Mouse (Mus musculus) MEL (cell line): Measurements from ENCODE around the gene Gckr. TPM values are rescaled to one million over a fixed set of nuclear protein-coding genes. Genes with fewer than 3 reads are reported as not detected.

Source experiments
- DNase-seq: peaks from one replicate; pipeline ENCODE4 v3.0.0; 2011; ENCODE audit warnings: low read depth, low spot score
- H3K27ac ChIP-seq: 2 replicates; pipeline ENCODE4 v1.5.1; 2012; ENCODE audit warnings: low read depth, mild to moderate bottlenecking, control low read depth, low read length, moderate library complexity; ENCODE audit not compliant: control insufficient read depth
- H3K27me3 ChIP-seq, 2 experiments: fragments of 150-350 bp in 1 of 2; sonication (generic) in 1 of 2; 2 replicates each; pipeline ENCODE4 v1.6.1; 2012; ENCODE audit warnings: low read length in 2 of 2, mild to moderate bottlenecking in 2 of 2, improper control_type of control experiment in 1 of 2, moderate library complexity in 1 of 2; ENCODE audit not compliant: insufficient read depth in 2 of 2, control insufficient read depth in 1 of 2
- H3K36me3 ChIP-seq, 2 experiments: 2 replicates each; pipeline ENCODE4 v1.6.1; 2012 to 2014; ENCODE audit warnings: low read length in 2 of 2, improper control_type of control experiment in 1 of 2, inconsistent platforms in 1 of 2, mild to moderate bottlenecking in 1 of 2; ENCODE audit not compliant: insufficient read depth in 2 of 2, control insufficient read depth in 1 of 2
- H3K4me1 ChIP-seq, 2 experiments: fragments of 150-350 bp in 1 of 2; sonication (generic) in 1 of 2; 2 replicates each; pipeline ENCODE4 v1.6.1; 2012; ENCODE audit warnings: low read length in 2 of 2, improper control_type of control experiment in 1 of 2, mild to moderate bottlenecking in 1 of 2; ENCODE audit not compliant: insufficient read depth in 2 of 2, control insufficient read depth in 1 of 2
- H3K4me3 ChIP-seq, 2 experiments: fragments of 150-350 bp in 1 of 2; sonication (generic) in 1 of 2; 2 replicates each; pipeline ENCODE4 v1.5.1; 2012; ENCODE audit warnings: low read depth in 2 of 2, low read length in 2 of 2, mild to moderate bottlenecking in 2 of 2, moderate library complexity in 2 of 2, control low read depth in 1 of 2, improper control_type of control experiment in 1 of 2; ENCODE audit not compliant: control insufficient read depth in 1 of 2, insufficient read depth in 1 of 2
- H3K79me2 ChIP-seq: 2 replicates; pipeline ENCODE4 v1.6.1; 2012; ENCODE audit warnings: mild to moderate bottlenecking, low read length, moderate library complexity; ENCODE audit not compliant: control insufficient read depth, poor library complexity, insufficient read depth
- H3K9ac ChIP-seq: 2 replicates; pipeline ENCODE4 v1.6.1; 2012; ENCODE audit warnings: low read depth, mild to moderate bottlenecking, control low read depth, low read length, moderate library complexity; ENCODE audit not compliant: control insufficient read depth, poor library complexity, severe bottlenecking
- H3K9me3 ChIP-seq: fragments of 150-350 bp; sonication (generic); replicated peaks from 2 replicates; pipeline ENCODE4 v1.6.1; 2012; ENCODE audit warnings: mild to moderate bottlenecking, low read length, improper control_type of control experiment, moderate library complexity; ENCODE audit not compliant: insufficient read depth
- BHLHE40 ChIP-seq: IDR thresholded peaks from 2 replicates; pipeline ENCODE4 v1.6.1; 2012; ENCODE audit warnings: low read depth, mild to moderate bottlenecking, inconsistent platforms, low read length, improper control_type of control experiment, borderline replicate concordance
- CHD2 ChIP-seq: IDR thresholded peaks from 2 replicates; pipeline ENCODE4 v1.6.1; 2011; ENCODE audit warnings: low read length, improper control_type of control experiment
- CTCF ChIP-seq, 3 experiments: IDR thresholded peaks in 2 of 3; conservative IDR thresholded peaks in 1 of 3; 2 replicates each; pipeline ENCODE4 v1.5.1; 2011 to 2012; ENCODE audit warnings: low read length in 3 of 3, low read depth in 2 of 3, mild to moderate bottlenecking in 2 of 3, improper control_type of control experiment in 1 of 3, inconsistent platforms in 1 of 3, mixed read lengths in 1 of 3, moderate library complexity in 1 of 3; ENCODE audit not compliant: control insufficient read depth in 1 of 3, insufficient read depth in 1 of 3, poor library complexity in 1 of 3, severe bottlenecking in 1 of 3
- E2F4 ChIP-seq: IDR thresholded peaks from 2 replicates; pipeline ENCODE4 v1.6.1; 2011; ENCODE audit warnings: low read depth, low read length, improper control_type of control experiment, borderline replicate concordance
- ELF1 ChIP-seq: IDR thresholded peaks from 2 replicates; pipeline ENCODE4 v1.6.1; 2014; ENCODE audit warnings: low read depth, mild to moderate bottlenecking, inconsistent platforms, low read length, improper control_type of control experiment, moderate library complexity
- EP300 ChIP-seq, 2 experiments: IDR thresholded peaks; 2 replicates each; pipeline ENCODE4 v1.6.1; 2011; ENCODE audit warnings: improper control_type of control experiment in 2 of 2, low read length in 2 of 2, low read depth in 1 of 2, mild to moderate bottlenecking in 1 of 2
- ETS1 ChIP-seq: IDR thresholded peaks from 2 replicates; pipeline ENCODE4 v1.6.1; 2012; ENCODE audit warnings: low read depth, mild to moderate bottlenecking, inconsistent platforms, low read length, improper control_type of control experiment, moderate library complexity
- GABPA ChIP-seq: IDR thresholded peaks from 2 replicates; pipeline ENCODE4 v1.6.1; 2012; ENCODE audit warnings: low read depth, mild to moderate bottlenecking, inconsistent platforms, low read length, improper control_type of control experiment, moderate library complexity
- GATA1 ChIP-seq: IDR thresholded peaks from 2 replicates; pipeline ENCODE4 v1.6.1; 2011; ENCODE audit warnings: low read depth, low read length, improper control_type of control experiment
- HCFC1 ChIP-seq: IDR thresholded peaks from 2 replicates; pipeline ENCODE4 v1.6.1; 2012; ENCODE audit warnings: low read depth, mild to moderate bottlenecking, inconsistent platforms, low read length, improper control_type of control experiment, moderate library complexity
- KAT2A ChIP-seq: conservative IDR thresholded peaks from 2 replicates; pipeline ENCODE4 v1.6.1; 2012; ENCODE audit warnings: low read depth, low read length, improper control_type of control experiment, inconsistent platforms
- MAX ChIP-seq: IDR thresholded peaks from 2 replicates; pipeline ENCODE4 v1.6.1; 2011; ENCODE audit warnings: low read length, improper control_type of control experiment
- MAZ ChIP-seq: IDR thresholded peaks from 2 replicates; pipeline ENCODE4 v1.6.1; 2012; ENCODE audit warnings: low read depth, mild to moderate bottlenecking, inconsistent platforms, low read length, improper control_type of control experiment
- MEF2A ChIP-seq: IDR thresholded peaks from 2 replicates; pipeline ENCODE4 v1.6.1; 2014; ENCODE audit warnings: low read depth, mild to moderate bottlenecking, inconsistent platforms, low read length, improper control_type of control experiment; ENCODE audit not compliant: poor library complexity, insufficient replicate concordance, severe bottlenecking; ENCODE audit errors: extremely low read depth
- MYB ChIP-seq: IDR thresholded peaks from 2 replicates; pipeline ENCODE4 v1.6.1; 2011; ENCODE audit warnings: mild to moderate bottlenecking, low read depth, low read length, improper control_type of control experiment
- MYC ChIP-seq: IDR thresholded peaks from 2 replicates; pipeline ENCODE4 v1.6.1; 2011; ENCODE audit warnings: low read depth, mild to moderate bottlenecking, low read length, improper control_type of control experiment, moderate library complexity
- NELFE ChIP-seq: IDR thresholded peaks from 2 replicates; pipeline ENCODE4 v1.6.1; 2011; ENCODE audit warnings: low read depth, low read length, improper control_type of control experiment
- POLR2A ChIP-seq, 2 experiments: IDR thresholded peaks; 2 replicates each; pipeline ENCODE4 v1.6.1; 2011 to 2012; ENCODE audit warnings: low read length in 2 of 2, mild to moderate bottlenecking in 2 of 2, control low read depth in 1 of 2, improper control_type of control experiment in 1 of 2, low read depth in 1 of 2, moderate library complexity in 1 of 2; ENCODE audit not compliant: control insufficient read depth in 1 of 2, insufficient read depth in 1 of 2, poor library complexity in 1 of 2
- POLR2AphosphoS5 ChIP-seq: IDR thresholded peaks from 2 replicates; pipeline ENCODE4 v1.6.1; 2012; ENCODE audit warnings: low read depth, borderline replicate concordance, mild to moderate bottlenecking, inconsistent platforms, low read length, moderate library complexity, mixed read lengths
- RAD21 ChIP-seq: IDR thresholded peaks from 2 replicates; pipeline ENCODE4 v1.6.1; 2011; ENCODE audit warnings: mild to moderate bottlenecking, low read depth, low read length, improper control_type of control experiment
- SIN3A ChIP-seq: IDR thresholded peaks from 2 replicates; pipeline ENCODE4 v1.6.1; 2012; ENCODE audit warnings: low read length, improper control_type of control experiment, inconsistent platforms
- TAL1 ChIP-seq: IDR thresholded peaks from 2 replicates; pipeline ENCODE4 v1.6.1; 2012; ENCODE audit warnings: mild to moderate bottlenecking, inconsistent platforms, low read length, moderate library complexity, mixed read lengths
- TCF12 ChIP-seq: IDR thresholded peaks from 2 replicates; pipeline ENCODE4 v1.6.1; 2014; ENCODE audit warnings: low read depth, mild to moderate bottlenecking, inconsistent platforms, low read length, improper control_type of control experiment, moderate library complexity
- UBTF ChIP-seq: IDR thresholded peaks from 2 replicates; pipeline ENCODE4 v1.6.1; 2012; ENCODE audit warnings: low read depth, mild to moderate bottlenecking, inconsistent platforms, low read length, improper control_type of control experiment, moderate library complexity, borderline replicate concordance; ENCODE audit not compliant: insufficient read depth
- USF1 ChIP-seq: IDR thresholded peaks from 2 replicates; pipeline ENCODE4 v1.6.1; 2014; ENCODE audit warnings: low read depth, mild to moderate bottlenecking, inconsistent platforms, low read length, improper control_type of control experiment, moderate library complexity
- USF2 ChIP-seq, 2 experiments: IDR thresholded peaks; 2 replicates each; pipeline ENCODE4 v1.6.1; 2011 to 2012; ENCODE audit warnings: improper control_type of control experiment in 2 of 2, low read length in 2 of 2, borderline replicate concordance in 1 of 2, inconsistent platforms in 1 of 2, low read depth in 1 of 2, mild to moderate bottlenecking in 1 of 2; ENCODE audit not compliant: insufficient read depth in 1 of 2
- ZC3H11A ChIP-seq: IDR thresholded peaks from 2 replicates; pipeline ENCODE4 v1.6.1; 2012; ENCODE audit warnings: low read depth, mild to moderate bottlenecking, inconsistent platforms, low read length, improper control_type of control experiment
- ZKSCAN1 ChIP-seq: IDR thresholded peaks from 2 replicates; pipeline ENCODE4 v1.6.1; 2012; ENCODE audit warnings: low read depth, mild to moderate bottlenecking, inconsistent platforms, low read length, improper control_type of control experiment, moderate library complexity
- polyA plus RNA-seq, 2 experiments: library from polyadenylated mRNA; stranded (reverse) in 1 of 2; unstranded in 1 of 2; fragments of >175 nt in 1 of 2; fragments of >200 nt in 1 of 2; gene quantifications; 2 replicates each; pipeline versions ENCODE4 v1.2.1 to v1.2.4; 2012; ENCODE audit warnings: low replicate concordance in 2 of 2, low read depth in 1 of 2; ENCODE audit not compliant: insufficient read length in 2 of 2, insufficient read depth in 1 of 2, missing spikeins in 1 of 2
- total RNA-seq: library from RNA; depleted of rRNA; stranded (reverse); fragments of 300-350 nt; gene quantifications from 2 replicates; pipeline ENCODE4 v1.2.3, GENCODE M21; 2012

The Gckr gene
- total and polyA plus RNA-seq, 3 experiments, result 0.04 to 0.19 TPM; not detected in 1

DNA sequence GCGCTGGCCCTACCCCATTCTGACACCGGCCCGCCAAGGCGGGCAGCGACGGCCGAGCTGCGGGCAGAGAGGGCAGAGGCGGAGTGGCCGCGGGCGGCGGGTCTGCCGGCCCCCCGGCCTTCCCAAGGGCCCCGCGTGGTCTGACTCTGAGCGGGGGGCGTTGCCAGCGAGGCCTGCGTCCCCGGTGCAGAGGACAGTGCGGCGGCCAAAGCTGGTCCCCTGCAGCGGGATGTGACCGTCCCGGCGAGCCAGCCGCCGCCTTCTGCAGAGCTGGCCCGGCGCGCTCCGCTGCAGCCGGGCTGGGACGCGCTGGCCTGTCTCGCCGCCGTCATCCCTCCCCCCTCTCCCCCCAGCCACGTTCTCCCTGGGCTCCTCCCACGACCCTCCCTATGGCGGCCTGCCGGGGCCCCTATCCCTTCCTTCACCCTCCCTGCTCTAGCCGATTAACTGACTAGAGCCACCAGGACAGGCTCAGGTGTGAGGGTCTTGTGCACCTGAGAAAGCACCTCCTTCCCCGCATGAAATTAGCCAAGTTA, 1.6 kb upstream of the Gckr start, which contains the start of gene Fndc4:
Gene Fndc4 (minus strand): TSS at position 475 of the 536 bp plus-strand sequence.
- no peak within 1 kb of the TSS for H3K9ac ChIP-seq
- peaks cover 5 to 14% of the 10 kb centered on the region in 2 experiments for H3K4me1 ChIP-seq
- H3K27me3 ChIP-seq, result peaks cover 2 to 6% of the 10 kb centered on the region in 2 experiments
- H3K27ac ChIP-seq, result no peak within 1 kb of the TSS
- H3K9me3 ChIP-seq, result no peaks in the 10 kb centered on the region
- peaks cover 0 to 13% of the 10 kb centered on the region in 2 experiments; a peak in 2 of 4 replicates for H3K36me3 ChIP-seq
- no peaks in the 10 kb centered on the region for H3K79me2 ChIP-seq
- no peak for DNase-seq
- TF ChIP-seq MEF2A (no peak), UBTF (no peak), GATA1 (no peak), KAT2A (no peak), SIN3A (no peak), RAD21 (no peak)
- H3K4me3 ChIP-seq, result no peak within 1 kb of the TSS

DNA sequence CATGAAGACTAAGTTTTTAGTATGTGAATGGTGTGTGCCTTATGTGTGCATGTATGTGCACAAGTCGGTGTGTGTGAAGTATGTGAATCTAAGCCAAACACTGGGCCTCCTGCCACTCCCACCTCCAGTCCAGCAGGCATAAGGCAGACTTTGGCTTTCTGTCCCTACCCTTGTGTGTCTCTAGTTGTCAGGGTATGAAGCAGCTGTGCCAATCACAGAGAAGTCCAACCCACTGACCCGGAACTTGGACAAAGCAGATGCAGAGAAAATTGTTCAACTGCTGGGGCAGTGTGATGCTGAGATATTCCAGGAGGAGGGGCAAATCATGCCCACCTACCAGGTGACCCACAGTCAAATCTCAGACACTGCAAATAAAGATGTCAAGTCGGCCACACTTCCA, 738 bp downstream of the Gckr start:
- Histone ChIP-seq H3K4me3 (no peak overlapping the region), H3K36me3 (no peaks in the 10 kb centered on the region; a peak in 1 of 4 replicates), H3K27me3 (peaks cover 6% of the 10 kb centered on the region in 2 experiments)

GRCm38 (mm10) chr5:31298486-31298885, 1.2 kb downstream of the Gckr start:
- Histone ChIP-seq H3K9ac (no peak overlapping the region), H3K9me3 (no peaks in the 10 kb centered on the region), H3K27me3 (peaks cover 6% of the 10 kb centered on the region in 2 experiments), H3K27ac (no peak overlapping the region), H3K79me2 (no peaks in the 10 kb centered on the region), H3K36me3 (no peaks in the 10 kb centered on the region), H3K4me1 (no peaks in the 10 kb centered on the region), H3K4me3 (no peak overlapping the region)
- DNase-seq, result no peak
- TF ChIP-seq NELFE (no peak), USF1 (no peak), GABPA (no peak), RAD21 (no peak), TAL1 (no peak), ZC3H11A (no peak), CTCF (IDR thresholded peaks at IDR 0.05 in 2 of 3, conservative IDR thresholded peaks at IDR 0.05 in 1 of 3; ENCODE audit: control insufficient read depth in 1 of 3, insufficient read depth in 1 of 3, low read depth in 2 of 3, low read length in 3 of 3, poor library complexity in 1 of 3, severe bottlenecking in 1 of 3) (no peak), GATA1 (no peak), MYB (no peak), ZKSCAN1 (no peak), MAX (no peak), ELF1 (no peak), E2F4 (no peak), MAZ (no peak), EP300 (IDR thresholded peaks at IDR 0.05; ENCODE audit: low read depth in 1 of 2, low read length in 2 of 2) (no peak)

More for the DNA sequence above, 738 bp downstream of the Gckr start:
- no peak overlapping the region for H3K27ac ChIP-seq
- no peak for TF ChIP-seq TCF12
- no peak for TF ChIP-seq POLR2AphosphoS5
- TF ChIP-seq POLR2A (IDR thresholded peaks at IDR 0.05; ENCODE audit: control insufficient read depth in 1 of 2, insufficient read depth in 1 of 2, low read depth in 1 of 2, low read length in 2 of 2, poor library complexity in 1 of 2), result no peak
- TF ChIP-seq ETS1, result no peak
- TF ChIP-seq CTCF (IDR thresholded peaks at IDR 0.05 in 2 of 3, conservative IDR thresholded peaks at IDR 0.05 in 1 of 3; ENCODE audit: control insufficient read depth in 1 of 3, insufficient read depth in 1 of 3, low read depth in 2 of 3, low read length in 3 of 3, poor library complexity in 1 of 3, severe bottlenecking in 1 of 3), result no peak
- TF ChIP-seq HCFC1, result no peak
- TF ChIP-seq ZC3H11A, result no peak
- TF ChIP-seq USF1, result no peak
- TF ChIP-seq EP300 (IDR thresholded peaks at IDR 0.05; ENCODE audit: low read depth in 1 of 2, low read length in 2 of 2), result no peak
- TF ChIP-seq E2F4, result no peak
- TF ChIP-seq MYB, result no peak
- TF ChIP-seq UBTF, result no peak
- TF ChIP-seq USF2 (IDR thresholded peaks at IDR 0.05; ENCODE audit: borderline replicate concordance in 1 of 2, insufficient read depth in 1 of 2, low read depth in 1 of 2, low read length in 2 of 2), result no peak
- TF ChIP-seq MAZ, result no peak
- no peak for TF ChIP-seq SIN3A
- no peak for TF ChIP-seq MYC
- TF ChIP-seq CHD2, result no peak
- no peak for TF ChIP-seq BHLHE40
- TF ChIP-seq GATA1, result no peak
- DNase-seq, result no peak
- H3K79me2 ChIP-seq, result no peaks in the 10 kb centered on the region
- H3K4me1 ChIP-seq, result no peaks in the 10 kb centered on the region
- no peaks in the 10 kb centered on the region for H3K9me3 ChIP-seq
- H3K9ac ChIP-seq, result no peak overlapping the region
